Mouse (Mus musculus): ENCODE data around the gene Gm49339. TPM values are rescaled to one million over a fixed set of nuclear protein-coding genes. Genes with fewer than 3 reads are reported as not detected.
"Not testable (repeated sequence)": the region's sequence is repeated elsewhere in the genome, so short reads cannot be mapped to it uniquely, and the experiment has no call there.

The Gm49339 gene
- polyA plus RNA-seq, 1 experiment from 2014 or later, result not detected

DNA sequence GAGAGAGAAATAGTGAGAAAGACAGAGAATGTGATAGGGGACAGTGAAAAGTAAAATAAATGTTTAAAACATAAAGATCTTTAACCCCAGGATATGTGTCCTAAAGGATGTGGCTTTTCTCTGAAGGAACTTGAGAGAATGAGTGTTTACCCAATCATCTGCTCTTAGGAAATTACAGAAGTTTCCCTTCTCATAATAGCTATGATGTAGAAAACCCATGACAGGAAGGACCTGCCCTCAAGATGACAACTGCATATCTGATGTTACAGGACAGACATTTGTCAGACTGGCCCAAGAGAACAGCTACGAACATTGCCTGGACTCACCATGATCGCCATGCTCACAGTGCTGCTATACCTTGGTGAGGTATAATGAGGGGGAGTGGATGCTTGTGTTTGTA lies 10.3 kb downstream of the Gm49339 start, which contains the start of gene Lilrb4a:
Lilrb4a (plus strand) TSS at position 266 of the 400 bp plus-strand sequence.
- not testable (repeated sequence) for ATAC-seq

DNA sequence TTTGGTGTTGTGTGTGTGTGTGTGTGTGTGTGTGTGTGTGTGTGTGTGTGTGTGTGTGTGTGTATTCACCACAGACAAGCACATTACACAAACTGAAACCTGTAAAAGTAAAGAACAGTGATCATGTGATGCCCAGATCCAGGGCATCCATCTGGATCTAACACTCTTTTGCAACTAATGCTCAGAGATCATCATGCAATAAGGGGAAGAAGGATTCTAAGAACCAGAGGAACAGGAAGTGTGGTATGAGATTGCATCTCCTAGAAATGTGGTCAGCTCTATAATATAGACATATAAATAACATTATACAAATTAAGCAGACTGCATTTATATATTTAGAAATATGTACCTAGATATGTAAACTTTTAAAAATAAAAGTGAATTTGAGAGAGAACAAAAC lies 39.6 kb downstream of the Gm49339 start:
- Histone ChIP-seq H3K36me3 (ENCODE audit: control insufficient read depth, insufficient read depth, low read length) (no peaks in the 10 kb centered on the region), H3K4me2 (ENCODE audit: low read length) (no peak overlapping the region), H3K4me1 (ENCODE audit: control insufficient read depth, insufficient read depth, low read depth, low read length) (no peaks in the 10 kb centered on the region), H3K9me3 (ENCODE audit: control insufficient read depth, low read length) (no peaks in the 10 kb centered on the region), H3K27me3 (replicated peaks; ENCODE audit: control insufficient read depth, insufficient read depth, low read length) (no peaks in the 10 kb centered on the region), H3K4me3 (ENCODE audit: low read length) (no peak overlapping the region), H3K9ac (ENCODE audit: low read depth, low read length) (no peak overlapping the region), H3K27ac (ENCODE audit: low read depth, low read length) (no peak overlapping the region)
- no peak for ATAC-seq

More for the DNA sequence above, 10.3 kb downstream of the Gm49339 start, which contains the start of gene Lilrb4a:
- not testable (repeated sequence) for H3K4me3 ChIP-seq (ENCODE audit: low read length); H3K9me3 ChIP-seq (ENCODE audit: control insufficient read depth, low read length); H3K9ac ChIP-seq (ENCODE audit: low read depth, low read length); H3K27me3 ChIP-seq (replicated peaks; ENCODE audit: control insufficient read depth, insufficient read depth, low read length); H3K36me3 ChIP-seq (ENCODE audit: control insufficient read depth, insufficient read depth, low read length); H3K4me2 ChIP-seq (ENCODE audit: low read length); H3K27ac ChIP-seq (ENCODE audit: low read depth, low read length); H3K4me1 ChIP-seq (ENCODE audit: control insufficient read depth, insufficient read depth, low read depth, low read length)
- no CpG with 5 or more reads among the region's 2 CpGs for WGBS

DNA sequence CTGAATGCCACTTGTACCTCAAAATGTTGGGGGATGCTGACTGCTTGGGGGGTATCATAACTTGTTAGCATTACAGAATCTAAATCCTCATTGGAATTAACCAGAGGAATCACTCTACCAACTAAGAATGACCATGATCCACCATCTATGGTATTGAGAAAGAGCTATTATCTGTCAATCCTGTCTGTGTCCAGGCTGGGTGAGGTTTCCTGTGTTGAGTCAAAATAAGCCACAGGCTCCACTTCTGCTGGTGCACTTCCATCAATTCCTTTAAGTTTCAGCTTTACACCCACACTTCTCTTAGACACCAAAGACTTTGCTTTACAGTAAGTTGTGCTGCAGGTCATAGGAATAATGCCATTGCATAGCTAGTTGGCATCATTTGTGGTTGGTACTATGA lies 41.0 kb downstream of the Gm49339 start:
- H3K9me3 ChIP-seq (ENCODE audit: control insufficient read depth, low read length), result no peaks in the 10 kb centered on the region
- no peak for ATAC-seq
- H3K9ac ChIP-seq (ENCODE audit: low read depth, low read length), result no peak overlapping the region
- H3K4me1 ChIP-seq (ENCODE audit: control insufficient read depth, insufficient read depth, low read depth, low read length), result no peaks in the 10 kb centered on the region
- H3K36me3 ChIP-seq (ENCODE audit: control insufficient read depth, insufficient read depth, low read length), result no peaks in the 10 kb centered on the region
- H3K27me3 ChIP-seq (replicated peaks; ENCODE audit: control insufficient read depth, insufficient read depth, low read length), result no peaks in the 10 kb centered on the region
- no peak overlapping the region for H3K4me3 ChIP-seq (ENCODE audit: low read length)
- H3K4me2 ChIP-seq (ENCODE audit: low read length), result no peak overlapping the region
- H3K27ac ChIP-seq (ENCODE audit: low read depth, low read length), result no peak overlapping the region

DNA sequence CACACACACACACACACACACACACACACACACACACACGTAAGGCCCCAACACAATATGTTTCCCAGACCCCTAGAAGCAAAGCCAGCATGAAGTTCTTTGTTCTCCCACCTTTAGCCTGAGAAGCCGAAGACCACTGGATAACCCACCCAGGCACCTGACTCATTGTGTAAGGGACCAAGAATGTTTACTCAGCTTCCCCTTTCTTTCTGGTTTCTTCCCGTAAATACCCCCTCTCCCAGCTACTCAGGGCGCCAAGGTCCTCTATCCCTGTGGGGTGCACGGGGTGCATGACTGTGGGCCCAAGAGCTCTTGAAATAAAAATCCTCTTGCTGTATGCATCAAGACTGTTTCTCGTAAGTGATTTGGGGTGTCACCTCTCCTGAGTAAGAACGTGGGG lies 45.7 kb downstream of the Gm49339 start:
- H3K9me3 ChIP-seq (ENCODE audit: control insufficient read depth, low read length), result no peaks in the 10 kb centered on the region
- WGBS, result 76% methylated on average over 7 of the region's 7 CpGs
- no peak overlapping the region for H3K9ac ChIP-seq (ENCODE audit: low read depth, low read length)
- no peak overlapping the region for H3K27ac ChIP-seq (ENCODE audit: low read depth, low read length)
- H3K27me3 ChIP-seq (replicated peaks; ENCODE audit: control insufficient read depth, insufficient read depth, low read length), result no peaks in the 10 kb centered on the region
- H3K36me3 ChIP-seq (ENCODE audit: control insufficient read depth, insufficient read depth, low read length), result no peaks in the 10 kb centered on the region
- no peaks in the 10 kb centered on the region for H3K4me1 ChIP-seq (ENCODE audit: control insufficient read depth, insufficient read depth, low read depth, low read length)
- H3K4me2 ChIP-seq (ENCODE audit: low read length), result no peak overlapping the region
- no peak overlapping the region for H3K4me3 ChIP-seq (ENCODE audit: low read length)
- no peak for ATAC-seq

DNA sequence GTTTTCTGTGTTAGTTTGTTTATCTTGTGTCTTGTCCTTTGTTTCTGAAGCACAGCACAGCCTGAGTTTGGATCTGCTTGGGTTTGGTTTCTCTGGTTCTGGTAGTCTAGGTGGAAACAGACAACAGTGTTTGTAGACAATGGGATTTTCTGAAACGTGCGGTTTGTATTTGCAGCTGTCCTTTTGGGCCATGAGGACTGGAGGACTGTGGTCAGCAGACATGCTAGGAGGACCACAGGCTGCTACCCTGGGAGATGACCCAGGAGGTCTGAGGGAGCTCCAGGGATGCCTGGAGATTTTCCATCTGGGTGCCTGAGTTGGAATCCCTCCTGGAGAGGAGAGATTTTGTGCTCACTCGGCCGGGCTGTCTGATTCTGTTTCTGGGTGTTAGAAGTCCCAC lies 46.2 kb downstream of the Gm49339 start:
- no peak overlapping the region for H3K4me3 ChIP-seq (ENCODE audit: low read length)
- no peak for ATAC-seq
- no peaks in the 10 kb centered on the region for H3K4me1 ChIP-seq (ENCODE audit: control insufficient read depth, insufficient read depth, low read depth, low read length)
- H3K36me3 ChIP-seq (ENCODE audit: control insufficient read depth, insufficient read depth, low read length), result no peaks in the 10 kb centered on the region
- no peak overlapping the region for H3K27ac ChIP-seq (ENCODE audit: low read depth, low read length)
- H3K4me2 ChIP-seq (ENCODE audit: low read length), result no peak overlapping the region
- no peak overlapping the region for H3K9ac ChIP-seq (ENCODE audit: low read depth, low read length)
- H3K27me3 ChIP-seq (replicated peaks; ENCODE audit: control insufficient read depth, insufficient read depth, low read length), result no peaks in the 10 kb centered on the region
- H3K9me3 ChIP-seq (ENCODE audit: control insufficient read depth, low read length), result no peaks in the 10 kb centered on the region
- 82% methylated on average over 4 of the region's 4 CpGs for WGBS

DNA sequence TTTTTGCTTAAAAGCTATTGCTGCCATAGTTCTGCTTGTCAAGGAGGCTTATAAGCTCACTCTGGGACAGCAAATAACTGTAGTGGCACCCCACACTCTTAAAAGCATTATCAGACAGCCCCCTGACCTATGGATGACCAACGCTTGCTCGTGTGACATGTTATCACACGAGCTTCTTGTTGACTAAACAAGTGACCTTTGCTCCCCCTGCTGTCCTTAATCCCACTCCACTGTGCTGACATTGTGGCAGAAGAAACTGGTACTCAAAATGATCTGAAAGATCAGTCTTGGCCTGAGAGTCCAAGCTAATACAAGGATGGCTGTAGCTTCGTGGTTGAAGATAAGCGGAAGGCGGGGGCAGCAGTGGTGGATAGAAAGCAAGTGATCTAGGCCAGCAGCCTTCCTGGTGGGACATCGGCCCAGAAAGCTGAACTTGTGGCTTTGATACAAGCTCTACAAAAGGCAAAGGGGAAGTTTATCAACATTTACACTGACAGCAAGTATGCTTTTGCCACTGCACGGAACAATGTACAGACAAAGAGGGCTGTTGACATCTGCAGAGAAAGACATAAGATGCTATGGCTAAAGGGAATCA lies 48.5 kb downstream of the Gm49339 start:
- Histone ChIP-seq H3K36me3 (ENCODE audit: control insufficient read depth, insufficient read depth, low read length) (no peaks in the 10 kb centered on the region), H3K9ac (ENCODE audit: low read depth, low read length) (no peak overlapping the region), H3K4me2 (ENCODE audit: low read length) (no peak overlapping the region), H3K9me3 (ENCODE audit: control insufficient read depth, low read length) (no peaks in the 10 kb centered on the region), H3K27me3 (replicated peaks; ENCODE audit: control insufficient read depth, insufficient read depth, low read length) (no peaks in the 10 kb centered on the region), H3K4me1 (ENCODE audit: control insufficient read depth, insufficient read depth, low read depth, low read length) (no peaks in the 10 kb centered on the region), H3K27ac (ENCODE audit: low read depth, low read length) (no peak overlapping the region), H3K4me3 (ENCODE audit: low read length) (no peak overlapping the region)
- WGBS, result 77% methylated on average over 8 of the region's 8 CpGs
- no peak for ATAC-seq

DNA sequence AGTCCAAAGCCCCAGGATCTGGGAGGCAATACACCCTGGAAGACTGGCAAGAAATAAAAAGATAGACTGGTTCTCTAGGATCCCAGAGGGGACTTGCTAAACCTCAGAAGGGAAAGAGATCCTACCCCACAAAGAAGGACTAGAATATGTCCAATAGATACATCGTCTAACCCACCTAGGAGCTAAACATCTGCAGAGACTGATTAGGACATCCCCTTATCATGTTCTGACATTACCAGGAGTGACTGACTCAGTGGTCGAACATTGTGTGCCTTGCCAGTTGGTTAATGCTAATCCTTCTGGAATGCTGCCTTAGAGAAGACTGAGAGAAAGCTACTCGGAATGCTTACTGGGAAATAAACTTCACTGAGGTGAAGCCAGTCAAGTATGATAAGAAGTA lies 49.1 kb downstream of the Gm49339 start:
- Histone ChIP-seq H3K36me3 (ENCODE audit: control insufficient read depth, insufficient read depth, low read length) (no peaks in the 10 kb centered on the region), H3K9ac (ENCODE audit: low read depth, low read length) (no peak overlapping the region), H3K9me3 (ENCODE audit: control insufficient read depth, low read length) (no peaks in the 10 kb centered on the region), H3K27ac (ENCODE audit: low read depth, low read length) (no peak overlapping the region), H3K27me3 (replicated peaks; ENCODE audit: control insufficient read depth, insufficient read depth, low read length) (no peaks in the 10 kb centered on the region), H3K4me3 (ENCODE audit: low read length) (no peak overlapping the region), H3K4me1 (ENCODE audit: control insufficient read depth, insufficient read depth, low read depth, low read length) (no peaks in the 10 kb centered on the region), H3K4me2 (ENCODE audit: low read length) (no peak overlapping the region)
- WGBS, result 86% methylated on average over 3 of the region's 3 CpGs
- ATAC-seq, result no peak

DNA sequence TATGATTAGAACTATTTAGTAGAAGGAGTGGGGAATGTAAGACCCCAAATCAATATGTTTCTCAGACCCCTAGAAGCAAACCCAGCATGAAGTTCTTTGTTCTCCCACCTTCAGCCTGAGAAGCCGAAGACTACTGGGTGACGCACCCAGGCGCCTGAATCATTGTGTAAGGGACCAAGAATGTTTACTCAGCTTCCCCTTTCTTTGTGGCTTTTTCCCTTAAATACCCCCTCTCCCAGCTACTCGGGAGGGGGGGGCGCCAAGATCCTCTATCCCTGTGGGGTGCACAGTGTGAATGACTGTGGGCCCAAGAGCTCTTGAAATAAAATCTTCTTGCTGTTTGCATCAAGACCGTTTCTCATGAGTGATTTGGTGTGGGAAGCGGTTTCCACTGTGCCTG lies 50.4 kb downstream of the Gm49339 start:
- ATAC-seq, result no peak
- Histone ChIP-seq H3K36me3 (ENCODE audit: control insufficient read depth, insufficient read depth, low read length) (no peaks in the 10 kb centered on the region), H3K27me3 (replicated peaks; ENCODE audit: control insufficient read depth, insufficient read depth, low read length) (no peaks in the 10 kb centered on the region), H3K9me3 (ENCODE audit: control insufficient read depth, low read length) (no peaks in the 10 kb centered on the region), H3K4me2 (ENCODE audit: low read length) (no peak overlapping the region), H3K4me1 (ENCODE audit: control insufficient read depth, insufficient read depth, low read depth, low read length) (no peaks in the 10 kb centered on the region), H3K9ac (ENCODE audit: low read depth, low read length) (no peak overlapping the region), H3K27ac (ENCODE audit: low read depth, low read length) (no peak overlapping the region), H3K4me3 (ENCODE audit: low read length) (no peak overlapping the region)
- WGBS, result 81% methylated on average over 7 of the region's 7 CpGs

Measured in hindbrain, embryonic 16.5 days (tissue).